Comparison of ENCODE assay signal across 16 mouse cellular contexts in genomic region chr11:40683295-40683694, GRCm38 (mm10). TPM values are rescaled to one million over a fixed set of nuclear protein-coding genes. Genes with fewer than 3 reads are reported as not detected.
"Had no signal": no experiment of that assay in that cellular context is flagged by ENCODE, and none has a peak within 500 bp of the region (broad histone marks: within the 10 kb centered on the region; RNA-seq: fewer than 3 reads in every experiment).

No protein-coding gene starts in this region.

- H3K27ac ChIP-seq: neural tube, embryonic 13.5 days; stomach, embryonic 15.5 days; stomach, postnatal 0 days had no signal

- H3K27me3 ChIP-seq: neural tube, embryonic 13.5 days; stomach, embryonic 15.5 days had no signal

- DNase-seq: retina, postnatal 1 day; right cerebral cortex, adult 18-20 months; right cerebral cortex, postnatal 14 days; right cerebral cortex, postnatal 25 days; right cerebral cortex, postnatal 4 days; spleen, adult 18-20 months; thymus, adult 18-20 months; thymus, adult 2 months; thymus, postnatal 14 days; thymus, postnatal 25 days; thymus, postnatal 36 days; thymus, postnatal 4 days had no signal

- H3K4me2 ChIP-seq: neural tube, embryonic 13.5 days; stomach, embryonic 15.5 days had no signal

- H3K9ac ChIP-seq: neural tube, embryonic 13.5 days; stomach, embryonic 15.5 days had no signal

- H3K4me1 ChIP-seq: neural tube, embryonic 13.5 days; stomach, embryonic 15.5 days had no signal

- H3K9me3 ChIP-seq: neural tube, embryonic 13.5 days; stomach, embryonic 15.5 days had no signal

- H3K4me3 ChIP-seq: neural tube, embryonic 13.5 days; stomach, embryonic 15.5 days had no signal

RNA-seq across cellular contexts. Expression of gene Hmmr, which starts 49.9 kb away (rescaled TPM):
- total RNA-seq: neutrophil, adult 5-6 weeks had no signal
